Mouse (Mus musculus): ENCODE data around the gene Lmf1.

DNA sequence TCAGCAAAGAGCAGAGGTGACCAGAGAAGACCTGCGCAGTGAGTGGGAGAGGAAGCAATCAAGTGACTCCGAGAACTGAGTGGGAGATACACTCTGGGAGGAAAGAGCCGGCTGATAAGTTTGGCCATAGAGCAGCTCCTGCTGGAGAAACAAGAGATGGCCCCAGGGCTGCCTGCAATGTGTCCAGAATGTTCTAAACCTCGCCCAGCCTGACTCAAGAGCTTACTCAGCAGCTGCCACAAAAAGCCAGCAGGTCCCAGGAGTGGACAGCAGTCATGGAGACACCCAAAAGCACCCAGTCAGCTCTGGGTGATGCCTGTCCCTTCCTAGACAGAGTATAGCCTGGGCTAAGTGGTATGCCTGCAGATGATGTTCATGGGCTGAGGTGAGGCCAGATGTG is 44.6 kb downstream of the Lmf1 start:
- TF ChIP-seq CTCF (IDR thresholded peaks at IDR 0.05; ENCODE audit: control insufficient read depth, insufficient read depth, low read length) (no peak), POLR2A (IDR thresholded peaks at IDR 0.05; ENCODE audit: borderline replicate concordance, control insufficient read depth, low read depth, low read length) (no peak)

Measured in bone marrow, adult 2 months (tissue).